13 mouse cellular contexts compared by ENCODE assay signal in genomic region chr1:69768714-69769113, GRCm38 (mm10). TPM values are rescaled to one million over a fixed set of nuclear protein-coding genes. Genes with fewer than 3 reads are reported as not detected.
DNase-seq lines count a peak whose midpoint lies in the region; ATAC-seq and TF ChIP-seq lines count a peak whose summit lies in the region.
"Had no signal": no experiment of that assay in that cellular context is flagged by ENCODE, and none has a peak within 500 bp of the region (broad histone marks: within the 10 kb centered on the region; RNA-seq: fewer than 3 reads in every experiment).

No protein-coding gene starts in this region.

- 67% methylated on average over 11 of the region's 11 CpGs for WGBS in lung, postnatal 0 days
- WGBS in midbrain, embryonic 15.5 days: 33% methylated on average over 11 of the region's 11 CpGs

- TF ChIP-seq EP300 in lung, postnatal 0 days (IDR thresholded peaks at IDR 0.05): no peak

- no peaks in the 10 kb centered on the region for H3K9me3 ChIP-seq in lung, postnatal 0 days (ENCODE audit: low read length)
- no peaks in the 10 kb centered on the region for H3K9me3 ChIP-seq in midbrain, embryonic 15.5 days
- H3K9me3 ChIP-seq: embryonic facial prominence, embryonic 15.5 days; liver, embryonic 15.5 days had no signal

- no peak overlapping the region for H3K4me3 ChIP-seq in lung, postnatal 0 days (ENCODE audit: low read depth, low read length)
- no peak overlapping the region for H3K4me3 ChIP-seq in midbrain, embryonic 15.5 days
- H3K4me3 ChIP-seq: embryonic facial prominence, embryonic 15.5 days; liver, embryonic 15.5 days had no signal

- H3K36me3 ChIP-seq in lung, postnatal 0 days (ENCODE audit: insufficient read depth, low read length): no peaks in the 10 kb centered on the region
- no peaks in the 10 kb centered on the region for H3K36me3 ChIP-seq in midbrain, embryonic 15.5 days (replicated peaks)
- H3K36me3 ChIP-seq: embryonic facial prominence, embryonic 15.5 days; liver, embryonic 15.5 days had no signal

- no peak overlapping the region for H3K4me2 ChIP-seq in lung, postnatal 0 days (replicated peaks; ENCODE audit: low read depth, low read length)
- peak overlapping the region; percentile 0; the same call in 1 of the 2 replicates for H3K4me2 ChIP-seq in midbrain, embryonic 15.5 days
- H3K4me2 ChIP-seq: embryonic facial prominence, embryonic 15.5 days; liver, embryonic 15.5 days had no signal

- no peak for TF ChIP-seq CTCF in lung, postnatal 0 days (IDR thresholded peaks at IDR 0.05)

- H3K27ac ChIP-seq in lung, postnatal 0 days (ENCODE audit: low read length): no peak overlapping the region
- no peak overlapping the region for H3K27ac ChIP-seq in midbrain, embryonic 15.5 days
- H3K27ac ChIP-seq: embryonic facial prominence, embryonic 15.5 days; liver, embryonic 15.5 days had no signal

- peak; percentile 16 for DNase-seq in embryo, embryonic 11 days
- DNase-seq in embryo, embryonic 9.5 days (ENCODE audit: extremely low spot score): no peak
- peak; percentile 2 for DNase-seq in lung, postnatal 25 days (ENCODE audit: low spot score)
- DNase-seq in lung, postnatal 0 days (ENCODE audit: low spot score): no peak
- peak; percentile 75 for DNase-seq in thymus, postnatal 25 days
- DNase-seq in adrenal gland, adult 2 months: no peak
- no peak for DNase-seq in layer of hippocampus, postnatal 25 days (ENCODE audit: extremely low spot score in 1 of 2, low spot score in 1 of 2)
- DNase-seq: adrenal gland, postnatal 25 days; cerebellum, adult 11-12 months; kidney, postnatal 14 days had no signal

- ATAC-seq in lung, postnatal 0 days: no peak
- ATAC-seq in midbrain, embryonic 15.5 days (replicated peaks): no peak

- H3K4me1 ChIP-seq in lung, postnatal 0 days (ENCODE audit: insufficient read depth, low read depth, low read length): no peaks in the 10 kb centered on the region
- peaks cover 5% of the 10 kb centered on the region for H3K4me1 ChIP-seq in midbrain, embryonic 15.5 days
- H3K4me1 ChIP-seq: embryonic facial prominence, embryonic 15.5 days; liver, embryonic 15.5 days had no signal

- H3K27me3 ChIP-seq in lung, postnatal 0 days (replicated peaks; ENCODE audit: insufficient read depth, low read length): no peaks in the 10 kb centered on the region
- no peaks in the 10 kb centered on the region for H3K27me3 ChIP-seq in midbrain, embryonic 15.5 days (replicated peaks)
- H3K27me3 ChIP-seq: embryonic facial prominence, embryonic 15.5 days; liver, embryonic 15.5 days had no signal

- no peak overlapping the region for H3K9ac ChIP-seq in lung, postnatal 0 days (replicated peaks; ENCODE audit: low read depth)
- H3K9ac ChIP-seq in midbrain, embryonic 15.5 days: no peak overlapping the region
- H3K9ac ChIP-seq: embryonic facial prominence, embryonic 15.5 days; liver, embryonic 15.5 days had no signal

RNA-seq across cellular contexts. Expression of gene Spag16, which starts 58.1 kb away (rescaled TPM):
- polyA plus RNA-seq in lung, postnatal 0 days (2015; fragmentation: Nextera tagmentation; extraction: Ambion mirVana): 3.3 and 3.8 TPM in 2 replicates
- 1.7 and 2.2 TPM in 2 replicates for polyA plus RNA-seq in midbrain, embryonic 15.5 days (2015; fragmentation: Nextera tagmentation; extraction: Ambion mirVana)
- total RNA-seq in adrenal gland, adult 2 months (2021): not detected
- not detected in 2 replicates for polyA plus RNA-seq in adrenal gland, adult 2 months (2012; rRNA removed)
- total RNA-seq in layer of hippocampus, postnatal 25 days (2021): under 1 TPM; 0.28 to 0.59 TPM
- total RNA-seq: adrenal gland, postnatal 25 days had no signal
- polyA plus RNA-seq: liver, embryonic 15.5 days had no signal

Comparison
In these comparisons a context has a peak if more than half of its experiments do, and no peak if none do; other contexts are left out.
1. DNase-seq: peak in embryo, embryonic 11 days (single experiment), lung, postnatal 25 days (single experiment) and thymus, postnatal 25 days (single experiment); none in embryo, embryonic 9.5 days (single experiment), lung, postnatal 0 days (single experiment), adrenal gland, adult 2 months (single experiment) and layer of hippocampus, postnatal 25 days (0 of 2).